Mouse (Mus musculus) erythroblast, embryonic 14.5 days (primary cell): ENCODE data around the gene Dkk3. TPM values are rescaled to one million over a fixed set of nuclear protein-coding genes. Genes with fewer than 3 reads are reported as not detected.
"Not testable (repeated sequence)": the region's sequence is repeated elsewhere in the genome, so short reads cannot be mapped to it uniquely, and the experiment has no call there.

Experiments
- H3K27me3 ChIP-seq: 2 replicates; pipeline ENCODE4 v1.6.1; 2012; ENCODE audit warnings: inconsistent platforms; ENCODE audit not compliant: control insufficient read depth
- H3K36me3 ChIP-seq: 2 replicates; pipeline ENCODE4 v1.6.1; 2012; ENCODE audit warnings: mild to moderate bottlenecking, inconsistent platforms; ENCODE audit not compliant: control insufficient read depth
- H3K4me1 ChIP-seq: 2 replicates; pipeline ENCODE4 v1.6.1; 2012; ENCODE audit warnings: inconsistent platforms; ENCODE audit not compliant: control insufficient read depth
- H3K4me3 ChIP-seq: replicated peaks from 2 replicates; pipeline ENCODE3; 2012; ENCODE audit warnings: moderate library complexity, mild to moderate bottlenecking, inconsistent platforms
- H3K9me3 ChIP-seq: 2 replicates; pipeline ENCODE4 v1.6.1; 2012; ENCODE audit warnings: low read length, inconsistent platforms, mixed read lengths; ENCODE audit not compliant: control insufficient read depth
- GATA1 ChIP-seq: IDR thresholded peaks from 2 replicates; pipeline ENCODE4 v1.6.1; 2012; ENCODE audit warnings: low read length, inconsistent platforms, mixed read lengths
- TAL1 ChIP-seq: IDR thresholded peaks from 3 replicates; pipeline ENCODE4 v1.6.1; 2012; ENCODE audit warnings: low read length, inconsistent platforms, mixed read lengths
- polyA plus RNA-seq: library from polyadenylated mRNA; stranded (reverse); fragments of >175 nt; gene quantifications from 2 replicates; pipeline ENCODE4 v1.2.3, GENCODE M21; 2012

Gene Dkk3
- polyA plus RNA-seq, 1 experiment: not detected

GRCm38 (mm10) chr7:112102933-112103332, 55.9 kb downstream of the Dkk3 start:
- Histone ChIP-seq H3K4me3 (no peak overlapping the region), H3K27me3 (no peaks in the 10 kb centered on the region), H3K4me1 (no peaks in the 10 kb centered on the region), H3K36me3 (peaks cover 92% of the 10 kb centered on the region), H3K9me3 (no peaks in the 10 kb centered on the region)
- TF ChIP-seq TAL1: no peak
- no peak for TF ChIP-seq GATA1

GRCm38 (mm10) chr7:112100887-112101286, 58.0 kb downstream of the Dkk3 start:
- Histone ChIP-seq H3K4me3 (no peak overlapping the region), H3K27me3 (no peaks in the 10 kb centered on the region), H3K36me3 (peaks cover 87% of the 10 kb centered on the region), H3K9me3 (no peaks in the 10 kb centered on the region), H3K4me1 (no peaks in the 10 kb centered on the region)
- TF ChIP-seq TAL1 (no peak), GATA1 (no peak)

DNA sequence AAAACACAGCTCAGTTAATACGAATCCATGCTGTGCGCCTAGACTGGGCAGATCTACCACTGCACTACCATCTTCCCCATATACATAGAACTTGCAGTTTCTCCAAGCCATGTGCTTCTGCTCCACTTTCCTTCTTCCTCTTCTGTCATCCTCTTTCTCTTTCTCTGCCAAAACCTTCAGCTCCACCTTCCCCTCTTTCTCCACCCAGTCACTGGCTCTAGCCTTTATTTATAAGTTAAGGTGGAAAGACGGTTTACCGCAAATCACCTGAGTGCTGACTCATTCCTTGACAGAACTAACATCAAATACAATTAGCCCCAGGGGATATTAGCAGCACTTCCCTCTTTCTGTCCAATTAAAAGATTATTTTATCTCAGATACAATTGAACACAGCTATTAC, 63.9 kb downstream of the Dkk3 start:
- H3K36me3 ChIP-seq: peaks cover 87% of the 10 kb centered on the region
- H3K27me3 ChIP-seq, H3K9me3 ChIP-seq, H3K4me3 ChIP-seq, H3K4me1 ChIP-seq: not testable (repeated sequence)

DNA sequence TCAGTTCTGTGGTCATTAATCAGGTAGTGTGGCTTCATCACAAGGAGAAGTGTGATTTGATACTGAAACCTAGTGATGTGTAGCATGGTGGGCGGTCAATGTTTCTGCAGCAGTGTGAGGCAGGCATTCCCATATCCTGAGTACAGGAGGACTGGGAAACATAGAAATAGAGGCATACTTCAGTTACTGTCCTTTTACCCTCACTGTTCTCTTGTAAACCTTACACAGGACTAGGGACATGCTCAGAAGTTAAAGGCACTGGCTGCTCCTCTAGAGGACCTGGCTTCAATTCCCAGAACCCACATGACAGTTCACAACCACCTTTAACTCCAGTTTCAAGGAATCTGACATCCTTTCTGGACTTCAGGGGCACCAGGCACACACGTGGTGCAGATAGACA, 72.7 kb downstream of the Dkk3 start:
- H3K4me3 ChIP-seq: no peak overlapping the region
- no peaks in the 10 kb centered on the region for H3K9me3 ChIP-seq
- peaks cover 80% of the 10 kb centered on the region for H3K36me3 ChIP-seq
- no peaks in the 10 kb centered on the region for H3K27me3 ChIP-seq
- no peak for TF ChIP-seq GATA1
- no peak for TF ChIP-seq TAL1
- H3K4me1 ChIP-seq: no peaks in the 10 kb centered on the region

DNA sequence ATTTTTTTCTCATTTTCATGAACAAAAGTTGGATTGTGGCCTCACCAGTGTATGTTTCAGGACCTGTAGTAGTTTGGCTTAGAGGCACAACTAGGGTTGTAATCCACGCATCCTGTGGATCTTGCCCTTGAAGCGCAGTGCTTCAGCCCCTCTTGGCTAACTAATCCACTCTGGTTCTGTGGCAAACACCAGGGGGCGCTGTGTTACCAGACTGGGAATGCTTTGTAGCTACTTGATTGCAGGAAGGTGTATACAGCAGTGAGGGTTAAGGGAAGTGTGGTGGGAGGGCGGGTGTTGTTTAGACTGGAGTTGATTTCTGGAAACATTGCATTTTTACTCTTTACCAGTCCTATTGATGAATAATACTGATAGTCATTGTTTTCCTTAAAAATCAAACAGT, 73.8 kb downstream of the Dkk3 start:
- Histone ChIP-seq H3K4me1 (no peaks in the 10 kb centered on the region), H3K36me3 (peaks cover 78% of the 10 kb centered on the region), H3K27me3 (no peaks in the 10 kb centered on the region), H3K9me3 (no peaks in the 10 kb centered on the region), H3K4me3 (no peak overlapping the region)
- TF ChIP-seq TAL1 (no peak), GATA1 (no peak)

GRCm38 (mm10) chr7:112084222-112084621, 74.6 kb downstream of the Dkk3 start:
- Histone ChIP-seq H3K36me3 (peaks cover 75% of the 10 kb centered on the region), H3K27me3 (no peaks in the 10 kb centered on the region), H3K4me3 (no peak overlapping the region), H3K4me1 (no peaks in the 10 kb centered on the region), H3K9me3 (no peaks in the 10 kb centered on the region)
- no peak for TF ChIP-seq TAL1

- H3K4me3 ChIP-seq: no peak overlapping the region
- H3K27me3 ChIP-seq: no peaks in the 10 kb centered on the region
- no peaks in the 10 kb centered on the region for H3K4me1 ChIP-seq
- H3K9me3 ChIP-seq: no peaks in the 10 kb centered on the region
- peaks cover 77% of the 10 kb centered on the region for H3K36me3 ChIP-seq
- TF ChIP-seq GATA1 (no peak), TAL1 (no peak)
Observed at GRCm38 (mm10) chr7:112082636-112083035, 76.2 kb downstream of the Dkk3 start.

DNA sequence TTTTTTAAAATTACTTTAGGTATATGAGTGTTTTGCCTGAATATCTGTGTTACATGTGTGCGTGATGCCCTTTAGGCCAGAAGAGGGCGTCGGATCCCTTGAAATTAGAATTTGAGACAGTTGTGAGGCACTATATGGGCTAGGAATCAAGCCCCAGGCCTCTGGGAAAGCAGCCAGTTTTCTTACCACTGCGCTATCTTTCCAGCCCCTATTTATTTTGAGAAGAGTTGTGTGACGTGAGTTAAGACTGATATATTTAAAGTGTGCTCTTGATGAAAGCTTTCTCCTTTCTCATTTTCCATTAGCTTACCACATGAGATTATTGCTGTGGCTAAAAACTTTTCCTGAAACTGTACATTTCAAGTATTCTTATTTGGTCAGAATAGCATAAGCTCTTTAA, 84.0 kb downstream of the Dkk3 start:
- Histone ChIP-seq H3K9me3 (no peaks in the 10 kb centered on the region), H3K4me3 (no peak overlapping the region), H3K27me3 (no peaks in the 10 kb centered on the region), H3K4me1 (no peaks in the 10 kb centered on the region), H3K36me3 (peaks cover 59% of the 10 kb centered on the region)
- TF ChIP-seq TAL1 (no peak), GATA1 (no peak)

Other genes starting within 250 kb of the Dkk3 start
- gene Usp47, start 135.6 kb downstream of the Dkk3 start, polyA plus RNA-seq: 0.14 and 0.23 TPM in 2 replicates
- gene Mical2, start 66.8 kb upstream of the Dkk3 start, polyA plus RNA-seq: 0.02 TPM in 1 of 2 replicates, not detected in the other